Mouse (Mus musculus): ENCODE measurements around the gene Cdk5r1.
A peak's percentile ranks its signal among the peaks of the same experiment; 100 is the strongest.

GRCm38 (mm10) chr11:80474175-80474691, 2.6 kb upstream of the Cdk5r1 start:
- TF ChIP-seq CTCF (IDR thresholded peaks at IDR 0.05; ENCODE audit: control insufficient read depth, insufficient read depth, low read length) (peak; percentile 63), POLR2A (IDR thresholded peaks at IDR 0.05; ENCODE audit: borderline replicate concordance, control insufficient read depth, low read depth, low read length) (no peak)

Measured in bone marrow, adult 2 months (tissue).